Mouse (Mus musculus) CH12.LX (cell line): Measurements from ENCODE around the gene Sat1.

ENCODE experiments used
- CTCF ChIP-seq, 2 experiments: IDR thresholded peaks in 1 of 2; conservative IDR thresholded peaks in 1 of 2; 2 replicates each; pipeline ENCODE4 v1.5.1; 2011 to 2012; ENCODE audit warnings: low read depth in 2 of 2, low read length in 2 of 2, improper control_type of control experiment in 1 of 2, inconsistent platforms in 1 of 2, mild to moderate bottlenecking in 1 of 2, moderate library complexity in 1 of 2
- EP300 ChIP-seq: IDR thresholded peaks from 2 replicates; pipeline ENCODE4 v1.6.1; 2011; ENCODE audit warnings: low read length, improper control_type of control experiment
- MAX ChIP-seq: IDR thresholded peaks from 2 replicates; pipeline ENCODE4 v1.6.1; 2011; ENCODE audit warnings: low read length, improper control_type of control experiment
- NELFE ChIP-seq: IDR thresholded peaks from 2 replicates; pipeline ENCODE4 v1.6.1; 2011; ENCODE audit warnings: low read depth, low read length, improper control_type of control experiment
- POLR2AphosphoS2 ChIP-seq: IDR thresholded peaks from 2 replicates; pipeline ENCODE4 v1.6.1; 2011; ENCODE audit warnings: low read depth, low read length, improper control_type of control experiment
- TCF12 ChIP-seq: IDR thresholded peaks from 2 replicates; pipeline ENCODE4 v1.6.1; 2014; ENCODE audit warnings: low read depth, mild to moderate bottlenecking, inconsistent platforms, low read length, improper control_type of control experiment
- ZNF384 ChIP-seq: IDR thresholded peaks from 2 replicates; pipeline ENCODE4 v1.6.1; 2012; ENCODE audit warnings: low read depth, low read length, improper control_type of control experiment, inconsistent platforms

DNA sequence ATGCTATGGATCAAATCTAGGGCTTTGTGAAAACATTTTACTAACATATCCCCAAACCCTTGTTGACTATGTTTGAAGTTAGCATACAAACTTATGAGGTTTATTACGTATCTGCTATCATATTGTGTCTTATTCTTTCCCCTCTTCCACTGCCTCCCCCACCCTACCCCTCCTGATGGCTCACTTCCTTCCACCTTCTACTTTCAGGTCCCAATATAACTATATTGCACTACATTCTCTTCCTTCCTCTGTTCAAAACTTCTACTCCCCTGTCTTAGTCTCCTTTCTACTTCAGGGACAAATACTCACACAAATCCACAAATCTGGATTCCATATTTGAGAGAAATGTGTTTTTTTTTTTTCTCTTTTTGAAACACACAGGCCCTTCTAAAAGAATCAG lies 52.7 kb downstream of the Sat1 start:
- no peak for TF ChIP-seq NELFE
- no peak for TF ChIP-seq CTCF (conservative IDR thresholded peaks at IDR 0.05 in 1 of 2, IDR thresholded peaks at IDR 0.05 in 1 of 2; ENCODE audit: low read depth in 2 of 2, low read length in 2 of 2)
- no peak for TF ChIP-seq ZNF384
- no peak for TF ChIP-seq EP300
- no peak for TF ChIP-seq POLR2AphosphoS2
- no peak for TF ChIP-seq TCF12
- TF ChIP-seq MAX = no peak
